ENCODE assay signal across 9 mouse cellular contexts in genomic region chr1:180279648-180280047, GRCm38 (mm10). TPM values are rescaled to one million over a fixed set of nuclear protein-coding genes. Genes with fewer than 3 reads are reported as not detected.
A peak's percentile ranks its signal among the peaks of the same experiment; 100 is the strongest.
DNase-seq lines count a peak whose midpoint lies in the region; ATAC-seq lines count a peak whose summit lies in the region.
"Had no signal": no experiment of that assay in that cellular context is flagged by ENCODE, and none has a peak within 500 bp of the region (broad histone marks: within the 10 kb centered on the region; RNA-seq: fewer than 3 reads in every experiment).

No protein-coding gene starts in this region.

- H3K36me3 ChIP-seq in forebrain, embryonic 16.5 days (ENCODE audit: control insufficient read depth, insufficient read depth) = no peaks in the 10 kb centered on the region
- no peaks in the 10 kb centered on the region for H3K36me3 ChIP-seq in forebrain, embryonic 10.5 days (replicated peaks)
- H3K36me3 ChIP-seq: midbrain, embryonic 12.5 days had no signal

- no peak for DNase-seq in forebrain, embryonic 10.5 days (ENCODE audit: extremely low spot score, low spot score)
- DNase-seq in adipocyte (ENCODE audit: low spot score) = peak; percentile 83
- DNase-seq in kidney, adult 11 months = peak; percentile 96
- peak; percentile 89 for DNase-seq in lung, postnatal 10 days
- DNase-seq in testis, postnatal 10 days (ENCODE audit: low spot score) = peak; percentile 80
- no peak for DNase-seq in left cerebral cortex, postnatal 25 days (ENCODE audit: low spot score in 2 of 2)

- H3K4me2 ChIP-seq in forebrain, embryonic 16.5 days (ENCODE audit: low read length) = peak overlapping the region; percentile 21; the same call in 1 of the 2 replicates
- H3K4me2 ChIP-seq: midbrain, embryonic 12.5 days had no signal

- ATAC-seq in forebrain, embryonic 16.5 days = no peak
- peak; percentile 58; the same call in 1 of the 2 replicates for ATAC-seq in erythroid progenitor cell, adult 5-6 weeks (replicated peaks; ENCODE audit: low FRiP score, poor library complexity, severe bottlenecking)

- H3K9ac ChIP-seq in forebrain, embryonic 16.5 days (replicated peaks; ENCODE audit: low read depth, low read length) = no peak overlapping the region
- H3K9ac ChIP-seq: midbrain, embryonic 12.5 days had no signal

- no peak overlapping the region for H3K27ac ChIP-seq in forebrain, embryonic 16.5 days (ENCODE audit: low read length)
- H3K27ac ChIP-seq in forebrain, embryonic 10.5 days = no peak overlapping the region
- H3K27ac ChIP-seq: midbrain, embryonic 12.5 days had no signal

- intact Hi-C loops in left cerebral cortex, postnatal 25 days (cut with DNase I) = no loop called here

- no peaks in the 10 kb centered on the region for H3K27me3 ChIP-seq in forebrain, embryonic 16.5 days (replicated peaks; ENCODE audit: control insufficient read depth, insufficient read depth, low read length)
- peaks cover 4% of the 10 kb centered on the region for H3K27me3 ChIP-seq in forebrain, embryonic 10.5 days (ENCODE audit: poor library complexity, severe bottlenecking)

- no peak overlapping the region for H3K4me3 ChIP-seq in forebrain, embryonic 16.5 days (replicated peaks; ENCODE audit: low read length)
- no peak overlapping the region for H3K4me3 ChIP-seq in forebrain, embryonic 10.5 days
- H3K4me3 ChIP-seq: midbrain, embryonic 12.5 days had no signal

- no peaks in the 10 kb centered on the region for H3K9me3 ChIP-seq in forebrain, embryonic 16.5 days (ENCODE audit: control insufficient read depth, low read length)
- no peaks in the 10 kb centered on the region for H3K9me3 ChIP-seq in forebrain, embryonic 10.5 days
- H3K9me3 ChIP-seq: midbrain, embryonic 12.5 days had no signal

- peaks cover 6% of the 10 kb centered on the region; the same call in 1 of the 2 replicates for H3K4me1 ChIP-seq in forebrain, embryonic 16.5 days (replicated peaks; ENCODE audit: control insufficient read depth, insufficient read depth, low read length)
- peaks cover 22% of the 10 kb centered on the region for H3K4me1 ChIP-seq in forebrain, embryonic 10.5 days

- WGBS in forebrain, embryonic 16.5 days = 31% methylated on average over 7 of the region's 7 CpGs
- 54% methylated on average over 7 of the region's 7 CpGs for WGBS in forebrain, embryonic 10.5 days

RNA-seq across cellular contexts. Expression of gene Psen2, which starts 16.4 kb away (rescaled TPM):
- polyA plus RNA-seq in forebrain, embryonic 16.5 days (2015; fragmentation: Nextera tagmentation; extraction: Ambion mirVana) = 11.5 and 14.7 TPM in 2 replicates
- 6.4 and 6.5 TPM in 2 replicates for polyA plus RNA-seq in forebrain, embryonic 10.5 days (2016; fragmentation: Nextera tagmentation; extraction: Ambion mirVana)
- total RNA-seq in erythroid progenitor cell, adult 5-6 weeks (2015; ENCODE audit: low replicate concordance) = 4.2 and 12.6 TPM in 2 replicates
- 5.9 and 7.3 TPM in 2 replicates for total RNA-seq in erythroid progenitor cell, adult 5-6 weeks (2017; ENCODE audit: low replicate concordance)
- total RNA-seq in left cerebral cortex, postnatal 25 days (2021) = 10 to 100 TPM; 18.1 to 21.6 TPM

RNA-seq across cellular contexts. Expression of gene Itpkb, which starts 50.6 kb away (rescaled TPM):
- polyA plus RNA-seq in forebrain, embryonic 16.5 days (2015; fragmentation: Nextera tagmentation; extraction: Ambion mirVana) = 2.0 and 2.4 TPM in 2 replicates
- 2.5 and 2.8 TPM in 2 replicates for polyA plus RNA-seq in forebrain, embryonic 10.5 days (2016; fragmentation: Nextera tagmentation; extraction: Ambion mirVana)
- total RNA-seq in erythroid progenitor cell, adult 5-6 weeks (2015; ENCODE audit: low replicate concordance) = 2.5 and 6.5 TPM in 2 replicates
- total RNA-seq in erythroid progenitor cell, adult 5-6 weeks (2017; ENCODE audit: low replicate concordance) = 1.9 and 2.6 TPM in 2 replicates
- total RNA-seq in left cerebral cortex, postnatal 25 days (2021) = 10 to 100 TPM; 15.4 to 16.5 TPM

Comparison
In these comparisons a context has a peak if more than half of its experiments do, and no peak if none do; other contexts are left out.
1. DNase-seq: peak in adipocyte (single experiment), kidney, adult 11 months (single experiment), lung, postnatal 10 days (single experiment) and testis, postnatal 10 days (single experiment); none in forebrain, embryonic 10.5 days (single experiment) and left cerebral cortex, postnatal 25 days (0 of 2).